Mouse (Mus musculus) T-cell, adult 66 days (primary cell): ENCODE data around the gene Cnih4. TPM values are rescaled to one million over a fixed set of nuclear protein-coding genes. Genes with fewer than 3 reads are reported as not detected.

Source experiments
- total RNA-seq, 2 experiments: library from RNA; stranded (reverse); gene quantifications; 3 replicates in 1 of 2; 4 replicates in 1 of 2; pipeline ENCODE4 v1.2.4; 2023

The Cnih4 gene
- total RNA-seq, result 10 to 100 TPM; 18.0 to 21.4 TPM

GRCm38 (mm10) chr1:181143950-181144836 lies at the start of gene Cnih4, which contains the start of gene Nvl:
Gene Cnih4 (plus strand): TSS chr1:181144693.
Gene Nvl (minus strand): TSS chr1:181144204.

GRCm38 (mm10) chr1:181211920-181212633 lies 67.6 kb downstream of the Cnih4 start, which contains the start of gene Wdr26:
Gene Wdr26 (minus strand): TSS chr1:181212001.

Other genes starting within 250 kb of the Cnih4 start
- gene Pycr2, start 240.4 kb upstream of the Cnih4 start, total RNA-seq, result 10 to 100 TPM; 50.7 to 51.5 TPM
- gene Lefty1, start 209.7 kb upstream of the Cnih4 start, total RNA-seq, result not detected
- 10 to 100 TPM; 57.7 to 60.3 TPM for gene Tmem63a, start 202.3 kb upstream of the Cnih4 start, total RNA-seq
- gene Ephx1, start 123.8 kb upstream of the Cnih4 start, total RNA-seq, result 10 to 100 TPM; 55.7 to 67.2 TPM
- gene 9130409I23Rik, start 93.5 kb upstream of the Cnih4 start, total RNA-seq, result not detected
- 10 to 100 TPM; 29.1 to 38.3 TPM for gene Nvl, start 489 bp upstream of the Cnih4 start, total RNA-seq
- 100 to 1,000 TPM; 242 to 253 TPM for gene Wdr26, start 67.3 kb downstream of the Cnih4 start, total RNA-seq
- not detected for gene Cnih3, start 207.9 kb downstream of the Cnih4 start, total RNA-seq